ENCODE assay signal across 19 mouse cellular contexts in genomic region chr2:158800788-158801187, GRCm38 (mm10).
"Had no signal": no experiment of that assay in that cellular context is flagged by ENCODE, and none has a peak within 500 bp of the region (broad histone marks: within the 10 kb centered on the region; RNA-seq: fewer than 3 reads in every experiment).

No protein-coding gene starts in this region.

- DNase-seq: lung, adult 18-20 months; lung, embryonic 14.5 days; lung, postnatal 10 days; lung, postnatal 4 days; midbrain, embryonic 14.5 days; retina, postnatal 1 day; right cerebral cortex, adult 18-20 months; right cerebral cortex, postnatal 25 days; right cerebral cortex, postnatal 4 days; spleen, adult 18-20 months; thymus, adult 18-20 months; thymus, postnatal 14 days; thymus, postnatal 36 days had no signal

- H3K9me3 ChIP-seq: midbrain, embryonic 10.5 days; midbrain, embryonic 12.5 days; neural tube, embryonic 13.5 days; neural tube, embryonic 15.5 days had no signal

- H3K9ac ChIP-seq: lung, embryonic 14.5 days; midbrain, embryonic 12.5 days; neural tube, embryonic 13.5 days; neural tube, embryonic 15.5 days had no signal

- H3K27me3 ChIP-seq: midbrain, embryonic 12.5 days; neural tube, embryonic 13.5 days; neural tube, embryonic 15.5 days had no signal

- H3K27ac ChIP-seq: midbrain, embryonic 10.5 days; midbrain, embryonic 12.5 days; neural tube, embryonic 13.5 days; neural tube, embryonic 15.5 days had no signal

- H3K4me3 ChIP-seq: midbrain, embryonic 10.5 days; midbrain, embryonic 12.5 days; myocyte; neural tube, embryonic 13.5 days; neural tube, embryonic 15.5 days had no signal

- H3K4me2 ChIP-seq: lung, embryonic 14.5 days; midbrain, embryonic 12.5 days; neural tube, embryonic 13.5 days; neural tube, embryonic 15.5 days had no signal

- H3K4me1 ChIP-seq: midbrain, embryonic 12.5 days; neural tube, embryonic 15.5 days had no signal

- ATAC-seq: midbrain, embryonic 16.5 days had no signal
